Mouse (Mus musculus) cortical plate, adult 2 months (tissue): ENCODE results near the gene Mepce. TPM values are rescaled to one million over a fixed set of nuclear protein-coding genes. Genes with fewer than 3 reads are reported as not detected.
"Not testable (repeated sequence)": the region's sequence is repeated elsewhere in the genome, so short reads cannot be mapped to it uniquely, and the experiment has no call there.

ENCODE experiments used
- H3K27ac ChIP-seq: fragments of 200-500 bp; 2 replicates; pipeline ENCODE4 v1.5.1; 2012; ENCODE audit warnings: low read length, control low read depth, inconsistent platforms; ENCODE audit not compliant: insufficient read depth
- H3K4me1 ChIP-seq: fragments of 200-500 bp; 2 replicates; pipeline ENCODE4 v1.6.1; 2011; ENCODE audit warnings: low read length; ENCODE audit not compliant: control insufficient read depth, insufficient read depth
- H3K4me3 ChIP-seq: fragments of 200-500 bp; 2 replicates; pipeline ENCODE4 v1.5.1; 2011; ENCODE audit warnings: mild to moderate bottlenecking, low read length, control low read depth; ENCODE audit not compliant: insufficient read depth
- CTCF ChIP-seq: fragments of 200-500 bp; IDR thresholded peaks from 2 replicates; pipeline ENCODE4 v1.5.1; 2011; ENCODE audit warnings: mild to moderate bottlenecking, control low read depth, low read length; ENCODE audit not compliant: insufficient read depth; ENCODE audit errors: extremely low read depth
- POLR2A ChIP-seq: fragments of 200-500 bp; IDR thresholded peaks from 2 replicates; pipeline ENCODE4 v1.6.1; 2011; ENCODE audit warnings: mild to moderate bottlenecking, low read length, control low read depth; ENCODE audit not compliant: insufficient read depth; ENCODE audit errors: extremely low read depth
- polyA plus RNA-seq: library from polyadenylated mRNA; depleted of rRNA; stranded (reverse); fragments of >200 nt; gene quantifications from 2 replicates; pipeline ENCODE4 v1.2.3, GENCODE M21; 2012; rRNA removed

The Mepce gene
- polyA plus RNA-seq, result 37.8 and 38.1 TPM in 2 replicates

- peak; percentile 48 for TF ChIP-seq CTCF
- TF ChIP-seq POLR2A, result peak; percentile 92
- Histone ChIP-seq H3K4me3 (peak within 1 kb of the TSS; percentile 79), H3K4me1 (peaks cover 10% of the 10 kb centered on the region; the same call in 1 of the 2 replicates), H3K27ac (peak within 1 kb of the TSS; percentile 95)
These were observed at the start of gene Mepce, which contains the start of gene Zcwpw1 for GRCm38 (mm10) chr5:137787151-137787928. TSS of gene Mepce (minus strand) at chr5:137787655. TSS of gene Zcwpw1 (plus strand) at chr5:137787798.

GRCm38 (mm10) chr5:137837110-137837509, 49.7 kb upstream of the Mepce start:
- not testable (repeated sequence) for H3K27ac ChIP-seq, H3K4me1 ChIP-seq, H3K4me3 ChIP-seq

- no peak overlapping the region for H3K4me3 ChIP-seq
- no peak overlapping the region for H3K27ac ChIP-seq
- no peaks in the 10 kb centered on the region for H3K4me1 ChIP-seq
- TF ChIP-seq CTCF (no peak), POLR2A (no peak)
These were observed 49.2 kb upstream of the Mepce start for GRCm38 (mm10) chr5:137836611-137837010.

- not testable (repeated sequence) for H3K27ac ChIP-seq, H3K4me3 ChIP-seq, H3K4me1 ChIP-seq
These were observed 48.6 kb upstream of the Mepce start, which contains the start of gene Pilra for GRCm38 (mm10) chr5:137835966-137836520. TSS of gene Pilra (minus strand) at chr5:137836281.

- H3K4me1 ChIP-seq, result no peaks in the 10 kb centered on the region
- TF ChIP-seq CTCF, result no peak
- no peak for TF ChIP-seq POLR2A
- H3K27ac ChIP-seq, result no peak overlapping the region
- no peak overlapping the region for H3K4me3 ChIP-seq
These were observed 46.0 kb upstream of the Mepce start for GRCm38 (mm10) chr5:137833500-137833899.

- no peak for TF ChIP-seq POLR2A
- TF ChIP-seq CTCF, result no peak
- Histone ChIP-seq H3K4me3 (no peak overlapping the region), H3K4me1 (no peaks in the 10 kb centered on the region), H3K27ac (no peak overlapping the region)
These were observed 44.1 kb upstream of the Mepce start for GRCm38 (mm10) chr5:137831506-137831905.

- Histone ChIP-seq H3K27ac (peak overlapping the region; percentile 5; the same call in 1 of the 2 replicates), H3K4me1 (no peaks in the 10 kb centered on the region), H3K4me3 (no peak overlapping the region)
- TF ChIP-seq CTCF (no peak), POLR2A (no peak)
These were observed 43.7 kb upstream of the Mepce start for GRCm38 (mm10) chr5:137831106-137831505.

- Histone ChIP-seq H3K4me1 (no peaks in the 10 kb centered on the region), H3K4me3 (no peak overlapping the region), H3K27ac (0 out of 2 replicates have a peak overlapping the region, but pooled peaks have one; percentile 5)
- TF ChIP-seq CTCF, result no peak
- TF ChIP-seq POLR2A, result no peak
These were observed 42.8 kb upstream of the Mepce start for GRCm38 (mm10) chr5:137830238-137830637.

GRCm38 (mm10) chr5:137828694-137829093, 41.2 kb upstream of the Mepce start:
- TF ChIP-seq POLR2A (no peak), CTCF (no peak)
- no peaks in the 10 kb centered on the region for H3K4me1 ChIP-seq
- H3K4me3 ChIP-seq, result no peak overlapping the region
- no peak overlapping the region for H3K27ac ChIP-seq

- Histone ChIP-seq H3K4me3 (no peak overlapping the region), H3K27ac (no peak overlapping the region), H3K4me1 (no peaks in the 10 kb centered on the region)
- no peak for TF ChIP-seq CTCF
- no peak for TF ChIP-seq POLR2A
These were observed 39.0 kb upstream of the Mepce start for GRCm38 (mm10) chr5:137826421-137826820.

GRCm38 (mm10) chr5:137825971-137826370, 38.5 kb upstream of the Mepce start:
- TF ChIP-seq POLR2A (no peak), CTCF (no peak)
- no peak overlapping the region for H3K27ac ChIP-seq

More at GRCm38 (mm10) chr5:137825971-137826370, 38.5 kb upstream of the Mepce start:
- no peaks in the 10 kb centered on the region for H3K4me1 ChIP-seq
- no peak overlapping the region for H3K4me3 ChIP-seq
